Mouse (Mus musculus) olfactory bulb, adult 2 months (tissue): ENCODE data around the gene Chrna4.

Source experiments
- CTCF ChIP-seq: fragments of 200-500 bp; IDR thresholded peaks from 2 replicates; pipeline ENCODE4 v1.5.1; 2012; ENCODE audit warnings: low read depth, mild to moderate bottlenecking, low read length, moderate library complexity; ENCODE audit not compliant: insufficient read depth
- POLR2A ChIP-seq: fragments of 200-500 bp; IDR thresholded peaks from 2 replicates; pipeline ENCODE4 v1.6.1; 2012; ENCODE audit warnings: mild to moderate bottlenecking, low read depth, low read length, moderate library complexity; ENCODE audit not compliant: insufficient read depth

DNA sequence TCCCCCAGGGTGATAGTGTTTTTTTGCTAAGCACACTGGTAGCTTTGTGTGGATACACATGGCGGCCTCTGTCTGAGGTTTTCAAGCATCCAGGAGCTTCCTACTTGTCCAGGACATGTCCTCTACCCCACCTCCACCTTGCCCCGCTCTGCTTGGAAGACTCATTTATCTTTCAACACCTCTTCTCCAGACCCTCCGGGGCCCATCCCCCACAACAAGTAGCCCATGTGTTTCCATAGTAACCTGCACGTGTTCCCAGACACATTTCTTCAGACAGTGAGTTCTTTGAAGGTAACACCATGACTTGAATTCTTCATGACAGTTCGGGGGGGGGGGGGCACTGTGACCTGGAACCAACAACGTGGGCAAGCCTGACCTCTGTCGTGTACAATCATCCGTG is 14.0 kb upstream of the Chrna4 start:
- TF ChIP-seq CTCF (no peak), POLR2A (no peak)
